Mouse (Mus musculus): ENCODE data around the gene Zdhhc14. TPM values are rescaled to one million over a fixed set of nuclear protein-coding genes. Genes with fewer than 3 reads are reported as not detected.

Gene Zdhhc14
- total RNA-seq, 4 experiments from 2014 or later = 3.9 to 7.1 (median 5.9) TPM

DNA sequence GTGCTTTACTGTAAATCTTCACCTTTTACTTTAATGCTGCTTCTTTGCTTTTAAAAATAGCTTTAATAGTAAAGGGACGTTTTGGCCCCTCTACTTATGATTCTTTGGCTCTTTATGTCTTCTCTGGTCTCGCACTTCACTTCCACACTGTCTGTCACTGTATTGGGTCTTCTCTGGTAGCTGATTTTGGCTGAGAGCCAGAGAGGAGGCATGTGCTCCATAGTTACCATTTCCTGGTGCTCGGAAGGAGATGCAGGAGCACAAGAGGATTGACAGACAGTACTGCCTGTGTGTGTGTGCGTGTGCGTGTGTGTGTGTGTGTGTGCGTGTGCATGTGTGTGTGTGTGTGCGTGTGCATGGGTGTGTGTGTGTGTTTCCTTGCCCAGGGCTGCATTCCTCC, 14.2 kb downstream of the Zdhhc14 start:
- DNase-seq = no peak

DNA sequence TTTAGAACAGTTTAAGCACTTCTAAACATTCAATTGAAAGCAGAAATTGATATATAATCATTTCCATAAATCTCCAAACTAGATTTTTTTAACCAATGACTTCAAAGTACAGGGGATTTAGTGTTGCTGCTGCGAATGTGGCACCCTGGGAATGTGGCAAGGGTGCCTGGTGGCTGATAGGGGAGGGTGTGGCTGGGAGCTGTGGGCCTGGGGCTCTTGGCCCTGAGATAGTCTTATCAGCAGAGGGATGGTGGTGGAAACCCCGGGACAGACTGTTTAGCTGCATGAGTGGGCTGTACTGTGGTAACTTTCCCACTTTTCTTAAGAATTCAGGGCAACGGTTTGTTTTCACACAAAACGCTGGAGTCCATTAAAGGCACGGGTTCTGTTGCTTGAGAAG, 14.6 kb downstream of the Zdhhc14 start:
- DNase-seq = no peak

DNA sequence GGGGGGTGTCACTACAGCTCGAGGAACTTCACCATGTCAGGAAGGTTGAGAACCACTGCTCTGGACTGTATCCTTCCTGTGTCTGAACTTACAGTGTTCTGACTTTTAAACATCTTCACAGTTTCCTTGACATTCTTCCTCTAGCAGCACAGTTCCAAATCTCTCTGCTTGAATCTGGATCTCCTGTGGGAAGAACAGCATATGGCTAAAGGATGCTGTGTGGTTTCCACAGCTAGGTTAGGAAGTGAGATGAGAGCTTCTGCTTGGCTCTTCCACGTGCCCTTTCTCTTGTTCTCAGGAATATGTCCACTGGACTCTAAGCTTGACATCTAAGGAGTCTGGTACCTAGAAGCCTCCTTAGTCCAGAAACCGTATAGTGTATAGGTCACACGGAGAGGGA, 15.7 kb downstream of the Zdhhc14 start:
- DNase-seq = no peak

DNA sequence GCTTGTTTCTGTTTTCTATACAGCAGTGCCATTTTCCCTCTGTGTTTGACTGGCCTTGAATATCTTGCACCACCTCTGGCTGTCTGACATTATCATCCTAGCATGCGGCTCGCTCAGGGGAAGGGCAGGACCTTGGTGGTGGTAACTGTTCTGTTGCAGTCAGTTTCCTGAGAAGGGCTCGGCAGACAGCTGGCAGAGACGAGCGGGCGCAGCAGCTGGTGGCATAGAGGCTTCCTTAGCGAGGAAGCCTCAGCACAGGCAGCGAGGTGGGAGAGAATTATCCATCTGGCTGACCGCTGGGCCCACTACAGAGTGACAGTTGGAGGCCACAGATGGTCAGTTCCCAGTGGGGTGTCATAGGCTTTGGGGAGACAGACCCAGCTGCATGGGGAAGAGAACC, 18.2 kb downstream of the Zdhhc14 start:
- peak; percentile 18 for DNase-seq

DNA sequence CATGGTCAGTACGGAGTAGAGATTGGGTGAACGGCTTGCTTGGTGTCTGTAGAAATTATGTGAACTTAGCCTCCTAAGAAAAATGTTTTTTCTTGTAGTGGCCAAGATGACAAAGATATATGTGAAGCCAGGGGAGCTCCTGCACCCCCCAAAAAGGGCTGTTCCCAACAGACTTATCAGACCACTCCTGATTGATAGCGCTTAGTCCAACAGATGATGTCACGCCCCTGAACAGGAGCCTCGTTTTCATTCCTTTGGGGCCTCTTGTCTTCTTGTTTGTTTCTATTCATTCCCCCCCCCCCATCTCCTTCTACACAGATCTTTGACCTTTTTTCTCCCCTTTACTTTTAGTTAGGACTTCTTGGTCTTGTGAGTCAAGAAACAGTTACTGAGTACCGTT, 19.4 kb downstream of the Zdhhc14 start:
- DNase-seq = no peak

DNA sequence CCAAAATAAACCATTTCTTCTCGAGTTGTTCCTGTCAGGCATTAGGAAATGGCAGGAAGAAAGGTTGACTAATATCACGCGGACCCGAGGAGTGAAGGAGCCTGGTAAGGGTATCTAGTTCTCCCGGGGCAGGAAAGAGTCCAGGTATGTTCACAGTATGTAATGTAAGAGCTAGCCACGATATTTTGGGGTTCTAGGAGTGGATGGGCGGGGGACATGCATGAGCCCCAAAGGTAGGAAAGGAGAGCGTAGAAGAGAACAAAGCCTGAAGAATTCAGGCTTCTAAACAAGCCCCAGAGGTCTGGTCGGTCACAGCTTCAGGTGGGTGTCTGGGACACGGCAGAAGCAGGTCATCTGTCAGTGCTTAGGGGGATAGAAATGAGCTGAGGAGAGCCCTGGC, 27.1 kb downstream of the Zdhhc14 start:
- DNase-seq = no peak

DNA sequence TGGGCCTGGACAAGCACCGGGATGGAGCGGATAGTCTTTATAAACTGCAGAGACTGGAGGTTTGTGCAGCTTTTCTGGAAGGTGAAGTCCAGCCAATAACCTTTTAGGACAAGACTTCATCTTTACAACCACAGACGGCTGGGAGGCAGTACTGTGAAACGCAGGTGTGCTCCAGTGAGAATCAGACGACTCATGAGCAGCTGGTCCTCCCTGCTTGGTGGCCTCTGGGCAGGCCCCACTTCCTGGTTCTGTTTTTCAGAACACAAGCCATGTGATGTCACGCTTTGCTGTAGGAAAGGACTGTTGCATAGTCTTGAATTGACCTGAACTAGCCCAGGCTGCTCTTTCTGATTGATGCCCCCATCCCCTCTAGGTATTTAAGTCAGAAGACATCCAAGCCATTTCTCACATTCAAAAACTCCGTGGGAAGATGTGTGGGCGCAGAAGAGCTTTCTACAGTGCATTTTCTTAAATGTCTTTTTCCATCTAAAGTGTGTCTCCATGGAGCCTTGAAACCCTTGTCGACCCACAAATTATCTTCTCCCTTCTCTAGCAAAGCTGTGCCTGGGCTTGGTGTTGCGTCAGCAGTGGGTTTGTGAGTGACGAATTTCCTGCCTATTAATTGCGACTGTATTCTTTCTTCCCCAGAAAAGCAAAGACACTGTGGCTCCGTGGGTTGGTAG, 27.7 kb downstream of the Zdhhc14 start:
- DNase-seq = no peak

DNA sequence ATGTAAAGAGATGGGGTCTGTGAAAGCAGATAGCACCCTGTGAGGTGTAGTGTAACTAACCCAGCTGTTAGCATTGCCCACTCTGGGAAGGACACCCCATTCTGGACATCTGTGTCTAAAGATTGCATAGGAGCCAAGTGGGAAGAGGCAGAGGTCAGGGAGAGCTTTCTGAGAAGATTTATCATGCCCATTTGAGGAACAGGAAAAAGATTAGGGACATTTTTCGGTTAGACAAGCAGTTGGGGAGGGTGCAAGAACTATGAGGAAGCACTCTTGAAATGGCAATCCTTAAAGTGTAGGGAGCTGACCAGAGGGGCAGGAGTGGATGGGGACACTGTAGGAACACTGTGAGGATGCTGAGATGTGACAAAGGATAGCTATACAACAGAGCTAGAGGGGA, 29.2 kb downstream of the Zdhhc14 start:
- DNase-seq = no peak

DNA sequence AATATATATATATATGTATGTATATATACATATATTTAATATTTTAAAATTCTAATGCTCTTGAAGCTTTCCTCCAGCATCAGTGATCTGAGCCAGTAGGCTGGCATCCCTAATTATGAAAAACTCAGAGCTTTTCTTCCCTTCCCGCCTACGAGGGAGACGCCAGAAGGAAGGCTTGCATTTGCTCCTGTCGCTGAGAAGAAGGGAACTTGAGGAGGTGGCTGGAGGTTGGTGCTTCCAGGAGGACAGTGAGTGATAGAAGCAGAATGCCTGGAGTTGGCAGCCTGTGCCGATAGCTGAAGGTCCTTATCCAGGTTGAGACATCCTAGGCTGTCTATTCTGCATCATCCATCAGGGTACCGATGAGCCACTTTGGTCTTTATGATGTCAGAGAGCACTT, 37.2 kb downstream of the Zdhhc14 start:
- no peak for DNase-seq

DNA sequence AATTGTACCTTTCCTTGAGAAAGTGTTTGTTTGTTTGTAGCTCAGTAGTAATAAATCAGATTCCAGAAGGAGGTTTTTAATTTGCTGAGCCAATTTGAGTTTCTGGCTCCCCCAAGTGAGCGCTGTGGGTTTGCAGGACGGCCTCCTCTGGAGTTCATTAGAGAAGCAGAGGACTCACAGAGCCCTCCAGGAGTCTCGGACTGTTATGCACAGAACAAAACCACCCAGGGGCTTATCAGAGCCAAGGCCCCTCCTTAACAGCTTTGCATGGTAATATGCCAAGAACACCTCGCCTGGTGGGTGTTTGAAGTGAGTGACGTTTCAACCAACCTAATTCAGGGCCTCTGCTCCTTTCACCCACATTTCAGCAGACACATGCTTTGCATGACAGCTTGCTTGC, 40.5 kb downstream of the Zdhhc14 start:
- DNase-seq = no peak

DNA sequence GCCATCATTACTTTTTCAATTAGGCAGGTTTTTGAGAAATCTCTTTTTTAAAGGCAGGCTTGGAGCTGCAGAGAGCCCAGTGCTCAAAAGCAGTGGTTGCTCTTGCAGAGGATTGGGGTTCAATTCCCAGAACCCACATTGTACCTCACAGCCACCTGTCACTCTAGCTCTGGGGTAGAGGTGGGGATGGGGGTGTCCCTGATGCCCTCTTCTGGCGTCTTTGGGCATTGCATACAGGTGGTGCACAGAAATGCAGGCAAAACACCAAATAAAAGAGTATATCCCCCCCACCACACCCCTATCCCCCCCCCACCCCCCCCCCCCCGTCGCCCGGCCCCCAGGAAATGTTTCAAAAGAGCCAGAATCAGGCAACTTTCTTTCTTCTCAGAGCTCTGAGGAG, 43.0 kb downstream of the Zdhhc14 start:
- DNase-seq = no peak

DNA sequence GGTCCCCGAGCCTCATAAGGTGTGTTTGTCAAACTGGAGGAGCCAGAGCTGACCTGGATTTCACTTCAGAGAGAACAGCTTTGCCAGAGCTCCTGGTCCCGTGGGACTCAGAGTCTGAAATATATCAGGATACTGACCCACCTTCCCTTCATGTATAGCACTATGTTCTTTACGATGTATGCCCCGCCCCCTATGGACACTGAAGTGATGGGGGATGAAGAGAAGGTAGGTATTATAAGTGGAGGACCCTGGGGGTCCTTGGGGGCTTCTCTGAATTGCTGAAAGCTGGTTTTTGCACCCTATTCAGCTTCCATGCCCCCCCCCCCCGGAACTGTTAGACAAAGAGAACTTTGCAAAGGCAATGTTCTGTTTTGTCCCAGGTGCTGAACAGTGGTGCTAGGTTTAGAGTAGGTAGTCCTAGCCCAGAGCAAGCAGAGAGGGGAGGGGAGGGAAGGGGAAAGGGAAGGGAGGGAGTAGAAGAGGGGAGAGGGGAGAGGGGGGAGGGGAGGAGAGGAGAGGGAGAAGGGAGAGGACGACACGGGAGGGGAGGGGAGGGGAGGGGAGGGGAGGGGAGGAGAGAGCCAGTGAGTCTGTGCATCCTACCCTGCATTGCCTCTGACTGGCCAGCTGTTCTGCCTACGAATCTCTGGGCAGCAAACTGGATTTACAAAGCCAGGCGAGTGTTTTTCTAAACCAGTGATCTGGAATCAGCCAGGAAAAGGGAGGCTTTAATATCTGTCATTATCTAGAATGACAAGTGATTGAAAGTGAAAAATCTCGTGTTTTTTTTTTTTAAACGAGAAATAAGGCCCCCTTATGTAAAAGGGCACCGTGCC, 44.1 kb downstream of the Zdhhc14 start:
- DNase-seq = no peak

DNA sequence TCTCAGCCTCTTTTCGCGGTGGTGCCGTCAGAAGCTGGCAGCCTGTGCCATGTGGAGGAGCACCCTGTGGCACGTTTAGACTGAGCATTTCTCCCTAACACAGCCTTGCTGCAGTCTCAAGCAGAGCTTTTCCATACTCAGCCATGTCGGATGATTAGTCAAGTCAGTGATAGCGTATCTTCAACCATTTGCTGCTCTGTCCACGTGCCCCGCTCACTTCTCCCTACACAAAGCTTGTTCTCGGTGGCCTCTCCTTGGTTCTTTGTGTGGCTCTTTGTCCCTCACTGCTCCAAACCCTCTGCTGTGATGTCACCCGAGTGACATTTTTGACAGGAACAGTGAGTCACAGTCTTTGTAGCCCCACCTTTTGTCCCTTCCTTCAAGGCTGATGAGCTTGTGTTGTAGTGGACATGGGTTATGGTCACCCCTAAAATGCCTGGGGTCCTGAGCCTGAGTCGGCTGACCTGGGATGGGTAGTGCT, 44.8 kb downstream of the Zdhhc14 start:
- peak; percentile 10 for DNase-seq

DNA sequence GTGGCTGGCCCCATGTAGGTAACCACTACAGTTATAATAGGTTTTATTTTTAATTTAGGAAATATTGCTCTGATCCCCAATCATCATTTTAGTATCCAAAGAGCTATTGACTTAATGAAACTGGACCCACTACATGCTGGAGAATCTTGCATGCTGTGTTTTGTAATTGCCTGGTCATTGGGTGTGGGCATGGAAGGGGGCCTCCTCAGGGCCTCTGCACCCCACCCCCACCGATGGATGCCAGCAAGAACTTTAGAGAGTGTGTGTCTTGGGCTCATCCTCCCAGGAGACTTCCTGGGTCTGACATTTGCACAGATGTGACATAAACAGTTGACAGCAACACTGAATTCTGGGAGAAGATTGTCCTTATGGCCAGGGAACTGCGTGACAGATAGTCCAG, 49.8 kb downstream of the Zdhhc14 start:
- no peak for DNase-seq

DNA sequence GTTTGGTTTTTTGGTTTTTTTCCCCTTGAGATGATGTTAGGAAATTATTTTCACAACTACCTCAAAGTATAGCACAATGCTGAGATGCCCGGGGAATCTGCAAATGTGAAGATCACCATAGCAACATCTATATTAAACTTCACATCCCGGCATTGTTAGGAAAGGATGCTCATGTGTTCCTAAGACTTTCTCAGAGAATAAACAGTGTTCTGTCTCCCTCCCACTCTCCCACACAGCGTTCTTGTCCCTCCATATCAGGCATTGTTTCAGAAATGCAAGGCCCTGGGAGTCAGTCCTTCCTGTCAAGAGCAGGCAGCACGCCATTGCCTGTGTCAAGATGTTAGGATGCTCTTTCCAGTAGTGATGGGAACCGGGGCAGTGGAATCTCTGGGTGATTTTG, 51.7 kb downstream of the Zdhhc14 start:
- DNase-seq = no peak

DNA sequence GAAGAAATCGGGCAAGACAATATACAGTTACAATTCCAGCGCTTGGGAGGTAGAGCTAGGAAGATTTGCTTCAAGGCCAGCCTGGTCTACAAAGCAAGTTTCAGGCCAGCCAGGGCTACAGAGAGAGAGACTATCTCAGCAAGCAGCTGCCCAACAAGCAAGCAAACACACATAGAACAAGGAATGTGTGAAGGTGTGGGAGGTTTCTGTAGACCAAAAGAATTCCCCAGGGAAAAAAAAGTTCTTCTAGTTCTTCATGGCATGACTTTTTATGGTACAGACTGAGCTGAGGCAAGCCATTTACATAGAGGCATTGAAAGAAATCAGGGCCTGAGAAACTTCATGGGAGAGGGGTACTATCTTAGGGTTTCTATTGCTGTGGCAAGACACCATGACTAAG, 52.7 kb downstream of the Zdhhc14 start:
- DNase-seq = no peak

DNA sequence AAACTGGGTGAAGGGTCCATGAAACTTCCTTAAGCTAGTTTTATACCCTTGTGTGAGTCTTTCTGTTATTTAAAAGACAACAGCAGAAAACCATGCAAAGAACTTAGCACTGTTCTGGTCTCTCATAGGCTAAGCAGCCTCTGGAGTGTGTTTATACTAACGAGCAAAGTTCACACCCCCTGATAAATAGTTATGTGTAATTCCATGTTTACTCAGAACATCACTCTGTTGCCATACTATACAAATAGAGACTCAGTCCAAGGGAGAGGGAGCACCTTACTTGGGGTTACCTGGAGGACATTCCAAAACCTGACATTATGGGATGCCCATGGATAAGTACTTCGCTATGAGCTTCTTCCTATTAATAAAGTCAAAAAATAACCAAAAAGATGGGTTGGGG, 56.2 kb downstream of the Zdhhc14 start:
- DNase-seq = no peak

DNA sequence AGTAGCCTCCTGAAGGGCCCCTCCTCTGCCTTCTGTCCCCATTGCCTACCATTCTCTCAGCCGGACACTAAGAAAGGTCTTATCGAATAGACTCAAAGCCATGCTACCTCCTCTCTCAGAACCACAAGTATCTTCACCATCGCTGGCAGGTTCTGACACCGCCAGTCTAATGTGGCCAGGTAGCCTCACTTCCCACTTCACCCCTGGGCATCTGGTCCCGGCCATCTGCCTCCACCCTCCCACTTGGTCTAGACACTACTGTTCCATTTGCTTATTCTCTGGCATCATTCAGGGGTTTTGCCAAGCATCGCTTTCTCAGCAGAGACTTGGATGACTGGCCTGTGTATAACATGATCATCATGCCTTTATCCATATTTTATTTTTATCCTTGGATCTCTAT, 57.1 kb downstream of the Zdhhc14 start:
- no peak for DNase-seq

DNA sequence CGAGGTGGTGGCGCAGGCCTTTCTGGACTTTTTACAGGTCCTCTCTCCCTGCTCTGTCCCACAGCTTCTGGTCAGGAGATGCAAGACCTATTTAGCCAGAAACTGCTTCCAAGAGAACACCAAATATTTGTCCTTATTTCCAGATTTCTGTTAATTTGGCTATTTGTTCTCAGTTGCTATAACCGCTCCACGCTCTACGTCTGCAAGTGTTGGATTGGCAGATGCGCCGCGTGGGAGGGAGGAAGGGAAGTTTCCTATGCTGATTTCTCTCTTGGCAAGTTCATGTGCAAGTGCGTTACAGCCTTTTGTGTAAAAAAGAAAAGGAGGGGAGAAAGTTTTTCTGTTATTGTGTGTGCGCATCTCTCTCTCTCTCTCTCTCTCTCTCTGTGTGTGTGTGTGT, 58.1 kb downstream of the Zdhhc14 start:
- no peak for DNase-seq

DNA sequence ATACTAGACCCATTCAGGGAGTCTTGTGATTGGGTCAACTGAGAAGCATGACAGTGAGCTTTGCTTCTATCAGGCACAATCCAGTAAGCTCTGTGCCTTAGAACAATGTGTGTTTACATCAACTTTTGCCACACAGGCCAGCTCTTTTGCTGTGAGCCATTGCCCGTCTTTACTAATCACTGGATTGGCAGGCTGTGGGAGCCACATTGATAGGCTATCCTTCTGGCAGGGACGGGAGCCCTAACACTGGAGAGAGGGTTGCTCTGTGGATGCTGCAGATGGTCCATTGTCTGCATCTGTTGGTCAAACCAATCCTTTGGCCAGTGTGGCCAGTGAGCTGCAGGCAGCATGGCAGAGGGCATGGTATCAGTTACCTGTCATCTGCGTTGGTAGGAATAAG, 58.8 kb downstream of the Zdhhc14 start:
- no peak for DNase-seq

DNA sequence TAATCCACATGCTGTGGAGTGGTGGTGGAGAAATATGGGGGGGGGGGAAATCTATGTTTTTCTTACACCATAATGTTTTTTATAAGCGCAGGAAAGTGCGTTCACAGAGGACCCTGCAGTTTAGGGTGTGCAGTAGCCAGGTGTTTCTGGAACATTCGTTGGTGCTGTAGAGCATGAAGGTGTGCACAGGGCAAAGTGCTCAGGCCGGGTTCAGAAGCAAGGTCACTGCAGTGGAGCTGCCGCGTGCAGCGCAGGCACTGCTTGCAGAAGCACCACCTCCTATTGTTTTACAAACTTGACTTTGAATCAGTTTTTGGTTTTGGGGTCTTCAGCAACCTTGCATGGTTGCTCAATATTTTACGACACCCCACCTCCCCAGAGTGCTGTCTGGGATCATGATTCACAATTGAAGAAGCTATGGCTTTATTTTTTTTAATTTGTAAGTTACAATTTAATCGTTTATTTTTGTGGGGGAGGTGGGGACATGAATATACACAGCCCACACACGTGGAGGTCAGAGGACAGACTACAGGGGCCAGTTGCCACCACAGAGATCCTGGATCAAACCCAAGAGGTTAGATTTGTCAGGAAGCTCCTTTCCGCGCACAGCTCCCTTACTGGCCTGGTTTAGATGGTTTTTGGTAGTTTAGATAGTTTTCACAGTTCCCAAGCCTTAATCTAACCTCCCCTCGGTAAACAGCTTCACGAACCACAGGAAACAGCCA, 59.8 kb downstream of the Zdhhc14 start:
- no peak for DNase-seq

DNA sequence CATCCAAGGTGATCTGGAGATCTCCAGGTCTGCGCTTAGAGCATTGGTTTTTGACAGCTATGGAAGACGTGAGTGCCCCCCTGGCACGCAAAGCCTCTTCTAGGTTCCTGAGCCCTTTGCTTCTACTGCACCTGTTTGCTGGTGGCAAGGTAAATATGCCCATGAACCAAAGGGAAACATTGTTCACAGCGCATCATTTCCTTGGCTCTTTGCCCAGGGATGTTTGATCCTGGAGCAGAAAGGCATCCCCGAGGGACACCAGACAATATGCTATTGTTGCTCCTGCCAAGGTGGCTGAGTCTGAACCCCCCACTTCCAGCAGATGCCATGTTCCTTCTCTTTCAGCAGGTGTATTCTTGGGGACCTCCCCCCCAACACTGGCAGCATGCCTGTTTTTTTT, 61.2 kb downstream of the Zdhhc14 start:
- no peak for DNase-seq

DNA sequence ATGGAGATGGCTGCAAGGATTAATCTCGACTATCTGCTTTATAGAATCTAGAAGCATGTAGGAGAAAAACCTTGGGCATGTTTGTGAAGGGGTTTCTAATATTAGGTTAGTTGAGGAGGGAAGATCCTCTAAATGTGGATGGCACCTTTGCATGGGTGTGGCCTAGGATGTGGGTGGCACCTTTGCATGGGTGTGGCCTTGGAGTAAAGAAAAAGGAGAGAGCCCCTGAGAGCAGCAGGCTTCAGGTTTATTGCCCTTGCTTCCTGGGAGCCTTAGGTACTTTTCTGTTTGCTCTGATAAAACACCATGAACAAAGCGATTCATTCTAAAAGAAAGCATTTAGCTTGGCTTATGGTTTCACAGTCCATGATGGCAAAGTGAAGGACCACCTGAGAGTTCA, 62.2 kb downstream of the Zdhhc14 start:
- no peak for DNase-seq

DNA sequence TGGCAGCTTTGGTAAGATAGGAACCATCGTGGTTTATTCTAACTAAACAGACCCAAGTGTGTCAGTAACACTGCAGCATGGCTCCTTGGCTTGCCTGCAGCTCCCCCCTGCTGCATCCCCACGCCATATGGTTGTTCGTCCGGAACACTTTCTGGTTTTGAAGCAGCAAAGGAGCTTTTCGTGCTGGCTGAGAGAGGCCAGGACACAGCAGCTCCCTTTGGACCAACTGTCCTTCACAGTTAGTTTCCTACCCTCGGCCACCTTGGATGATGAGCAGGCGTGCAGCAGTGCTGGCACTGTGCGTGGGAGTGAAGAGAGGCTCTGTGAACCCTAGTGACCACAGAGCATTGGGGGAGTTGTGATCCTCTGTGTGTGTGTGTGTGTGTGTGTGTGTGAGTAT, 64.2 kb downstream of the Zdhhc14 start:
- DNase-seq = no peak
